ENCODE assay signal across 39 mouse cellular contexts in genomic region chrX:134141551-134141950, GRCm38 (mm10). TPM values are rescaled to one million over a fixed set of nuclear protein-coding genes. Genes with fewer than 3 reads are reported as not detected.
"Had no signal": no experiment of that assay in that cellular context is flagged by ENCODE, and none has a peak within 500 bp of the region (broad histone marks: within the 10 kb centered on the region; RNA-seq: fewer than 3 reads in every experiment).

No protein-coding gene starts in this region.

- H3K27ac ChIP-seq: gastrocnemius, adult 2 months; heart, embryonic 10.5 days; hindbrain, embryonic 10.5 days; hindbrain, embryonic 12.5 days; hindbrain, embryonic 14.5 days; intestine, embryonic 15.5 days; kidney, embryonic 15.5 days; layer of hippocampus, adult 2 months; limb, embryonic 13.5 days; limb, embryonic 15.5 days; liver, embryonic 12.5 days; liver, embryonic 14.5 days had no signal

- H3K9ac ChIP-seq: heart, embryonic 12.5 days; hindbrain, embryonic 12.5 days; hindbrain, embryonic 14.5 days; intestine, embryonic 15.5 days; kidney, embryonic 15.5 days; limb, embryonic 13.5 days; limb, embryonic 15.5 days; liver, embryonic 12.5 days; liver, embryonic 14.5 days had no signal

- H3K4me1 ChIP-seq: heart, embryonic 10.5 days; heart, embryonic 12.5 days; hindbrain, embryonic 10.5 days; hindbrain, embryonic 12.5 days; intestine, embryonic 15.5 days; kidney, embryonic 15.5 days; limb, embryonic 13.5 days; limb, embryonic 15.5 days; liver, embryonic 12.5 days had no signal

- ATAC-seq: hindbrain, embryonic 16.5 days; inflammation-experienced regulatory T-cells, adult 6 months; intestine, embryonic 15.5 days; intestine, postnatal 0 days had no signal

- DNase-seq: gastrocnemius, adult 2 months; gastrocnemius, postnatal 10 days; gastrocnemius, postnatal 25 days; heart, adult 18-20 months; heart, postnatal 10 days; heart, postnatal 4 days; kidney, adult 18-20 months; kidney, adult 9 months; kidney, postnatal 10 days; kidney, postnatal 25 days; kidney, postnatal 4 days; left cerebral cortex, postnatal 4 days had no signal

- H3K36me3 ChIP-seq: heart, embryonic 10.5 days; heart, embryonic 12.5 days; hindbrain, embryonic 10.5 days; hindbrain, embryonic 12.5 days; intestine, embryonic 15.5 days; kidney, embryonic 15.5 days; limb, embryonic 13.5 days; limb, embryonic 15.5 days; liver, embryonic 12.5 days had no signal

- H3K4me3 ChIP-seq: gastrocnemius, adult 2 months; heart, embryonic 10.5 days; heart, embryonic 12.5 days; hindbrain, embryonic 10.5 days; hindbrain, embryonic 12.5 days; intestine, embryonic 15.5 days; kidney, embryonic 15.5 days; layer of hippocampus, adult 2 months; limb, embryonic 13.5 days; limb, embryonic 15.5 days; liver, embryonic 12.5 days had no signal

- H3K4me2 ChIP-seq: heart, embryonic 12.5 days; hindbrain, embryonic 12.5 days; hindbrain, embryonic 14.5 days; intestine, embryonic 15.5 days; kidney, embryonic 15.5 days; limb, embryonic 13.5 days; limb, embryonic 15.5 days; liver, embryonic 12.5 days had no signal

- H3K27me3 ChIP-seq: heart, embryonic 12.5 days; intestine, embryonic 15.5 days had no signal

- H3K9me3 ChIP-seq: heart, embryonic 10.5 days; heart, embryonic 12.5 days; hindbrain, embryonic 10.5 days; hindbrain, embryonic 12.5 days; intestine, embryonic 15.5 days; kidney, embryonic 15.5 days; limb, embryonic 13.5 days; limb, embryonic 15.5 days; liver, embryonic 12.5 days had no signal

RNA-seq across cellular contexts. Expression of gene Xkrx, which starts 20.3 kb away (rescaled TPM):
- total RNA-seq: granulocyte monocyte progenitor cell, adult 5-6 weeks had no signal
- polyA plus RNA-seq: hindbrain, embryonic 10.5 days; liver, embryonic 12.5 days had no signal

RNA-seq across cellular contexts. Expression of gene Arl13a, which starts 45.8 kb away (rescaled TPM):
- total RNA-seq: gastrocnemius, adult 2 months; gastrocnemius, postnatal 10 days; gastrocnemius, postnatal 25 days; gastrocnemius, postnatal 4 days; granulocyte monocyte progenitor cell, adult 5-6 weeks; heart, adult 18-20 months; heart, adult 8-10 months; heart, postnatal 10 days; heart, postnatal 25 days; heart, postnatal 4 days; layer of hippocampus, adult 2 months; layer of hippocampus, postnatal 10 days; layer of hippocampus, postnatal 25 days; left cerebral cortex, adult 8-10 months; left cerebral cortex, postnatal 10 days; left cerebral cortex, postnatal 25 days; left cerebral cortex, postnatal 4 days; liver, adult 2 months had no signal
- polyA plus RNA-seq: heart, embryonic 10.5 days; heart, embryonic 12.5 days; heart, embryonic 14.5 days; hindbrain, embryonic 10.5 days; hindbrain, embryonic 12.5 days; hindbrain, embryonic 14.5 days; hindbrain, embryonic 16.5 days; intestine, embryonic 15.5 days; intestine, postnatal 0 days; kidney, embryonic 15.5 days; limb, embryonic 11.5 days; limb, embryonic 13.5 days; limb, embryonic 15.5 days; liver, adult 2 months; liver, embryonic 12.5 days; liver, embryonic 14.5 days had no signal
